Mouse (Mus musculus) brown adipose tissue, adult 24 weeks (tissue): ENCODE measurements around the gene Ms4a4c. TPM values are rescaled to one million over a fixed set of nuclear protein-coding genes. Genes with fewer than 3 reads are reported as not detected.

Experiments
- H3K27ac ChIP-seq: fragments of 200-500 bp; replicated peaks from 2 replicates; pipeline ENCODE4 v1.5.1; 2012; ENCODE audit warnings: low read depth, mild to moderate bottlenecking, low read length
- H3K4me1 ChIP-seq: fragments of 200-500 bp; 2 replicates; pipeline ENCODE4 v1.6.1; 2012; ENCODE audit warnings: low read length, mixed read lengths; ENCODE audit not compliant: control insufficient read depth, insufficient read depth, insufficient read length
- H3K4me3 ChIP-seq: fragments of 200-500 bp; 2 replicates; pipeline ENCODE4 v1.5.1; 2012; ENCODE audit warnings: low read depth, mild to moderate bottlenecking, low read length, moderate library complexity; ENCODE audit not compliant: insufficient read depth
- polyA plus RNA-seq: library from polyadenylated mRNA; stranded (reverse); fragments of >200 nt; gene quantifications from 2 replicates; pipeline ENCODE4 v1.2.4, GENCODE M21; 2012; ENCODE audit not compliant: missing spikeins, insufficient read depth, insufficient read length

Ms4a4c gene
- 0.71 TPM in 1 of 2 replicates, not detected in the other for polyA plus RNA-seq

DNA sequence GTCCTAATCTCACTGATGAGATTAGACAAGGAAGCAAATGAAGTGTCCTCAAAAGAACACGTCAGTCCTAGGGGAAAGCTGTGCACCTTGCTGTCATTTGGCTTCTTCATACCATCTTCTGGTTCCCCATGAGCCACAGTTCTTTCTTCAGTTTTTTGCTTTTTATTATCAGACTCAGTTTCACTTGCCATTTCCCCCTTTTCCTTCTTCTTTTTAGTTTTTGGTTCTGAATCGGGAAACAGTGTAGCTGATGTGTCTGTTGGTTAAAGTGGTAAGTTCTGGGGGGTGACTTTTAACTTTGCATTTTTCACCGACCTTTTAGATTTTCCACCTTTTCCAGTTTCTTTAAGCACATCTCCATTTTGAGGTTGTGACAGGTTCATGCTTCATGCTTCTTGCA lies at the start of gene Ms4a4c:
Gene Ms4a4c, plus strand, starts transcription at position 244 of the 400 bp plus-strand sequence.
- Histone ChIP-seq H3K27ac (no peak within 1 kb of the TSS; the same call in 1 of the 2 replicates), H3K4me3 (no peak within 1 kb of the TSS)

DNA sequence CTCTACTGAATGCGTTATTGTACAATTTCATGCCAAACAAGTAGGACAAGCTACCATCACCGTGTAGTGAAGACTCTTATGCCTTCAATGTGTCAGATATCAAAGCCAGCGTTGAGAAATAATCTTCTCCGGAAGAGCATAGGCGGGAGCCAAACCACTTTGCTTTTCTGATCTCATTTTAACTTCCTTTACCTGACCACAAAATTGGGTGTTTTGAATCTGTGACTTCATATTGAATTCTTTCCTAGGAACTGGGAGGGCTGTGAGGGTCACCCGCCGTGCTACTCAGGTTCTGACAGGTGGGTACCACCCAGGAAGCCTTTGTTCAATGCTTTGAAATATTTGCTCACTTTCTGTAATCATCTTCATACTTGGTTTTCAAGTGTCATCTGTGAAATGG lies 48.8 kb upstream of the Ms4a4c start:
- no peak overlapping the region for H3K27ac ChIP-seq

More for the DNA sequence above, at the start of gene Ms4a4c:
- H3K4me1 ChIP-seq: no peaks in the 10 kb centered on the region

DNA sequence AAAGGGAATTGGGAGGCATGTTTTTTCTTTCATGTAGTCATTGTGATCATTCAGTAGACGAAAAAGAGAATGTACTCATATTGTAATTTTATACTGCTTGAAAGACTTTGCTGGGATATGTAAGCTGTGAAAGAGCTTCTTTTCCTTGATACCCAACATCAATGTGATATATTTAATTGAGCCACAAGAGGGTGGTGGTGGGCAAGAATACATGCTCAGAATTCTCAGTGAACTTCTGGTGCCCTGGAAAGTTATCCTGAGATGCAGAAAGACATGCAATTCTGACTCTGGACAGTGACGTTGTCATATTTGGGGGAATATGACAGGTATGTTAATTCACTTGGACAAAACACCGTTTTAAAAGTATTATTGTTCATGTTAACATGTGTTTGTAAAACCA lies 44.5 kb upstream of the Ms4a4c start:
- no peak overlapping the region for H3K27ac ChIP-seq
- H3K4me3 ChIP-seq: no peak overlapping the region
- H3K4me1 ChIP-seq: no peaks in the 10 kb centered on the region

More for the DNA sequence above, 48.8 kb upstream of the Ms4a4c start:
- H3K4me3 ChIP-seq: no peak overlapping the region
- no peaks in the 10 kb centered on the region for H3K4me1 ChIP-seq

DNA sequence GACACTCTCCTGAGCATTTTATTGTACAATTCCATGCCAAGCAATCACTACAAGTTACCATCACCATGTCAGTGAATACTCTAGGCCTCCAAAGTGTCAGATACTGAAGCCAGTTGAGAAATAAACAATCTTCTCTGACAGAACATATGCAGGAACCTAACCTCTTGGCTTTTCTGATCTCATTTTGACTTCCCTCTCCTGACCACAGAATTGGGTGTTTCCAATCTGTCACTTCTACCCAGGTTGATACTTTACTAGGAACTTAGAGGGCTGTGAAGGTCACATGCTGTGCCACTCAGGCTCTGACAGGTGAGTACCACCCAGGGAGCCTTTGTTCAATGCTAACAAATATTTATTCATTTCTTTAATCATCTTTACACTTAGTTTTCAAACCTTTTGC lies 42.6 kb upstream of the Ms4a4c start:
- no peak overlapping the region for H3K4me3 ChIP-seq
- no peaks in the 10 kb centered on the region for H3K4me1 ChIP-seq
- no peak overlapping the region for H3K27ac ChIP-seq

DNA sequence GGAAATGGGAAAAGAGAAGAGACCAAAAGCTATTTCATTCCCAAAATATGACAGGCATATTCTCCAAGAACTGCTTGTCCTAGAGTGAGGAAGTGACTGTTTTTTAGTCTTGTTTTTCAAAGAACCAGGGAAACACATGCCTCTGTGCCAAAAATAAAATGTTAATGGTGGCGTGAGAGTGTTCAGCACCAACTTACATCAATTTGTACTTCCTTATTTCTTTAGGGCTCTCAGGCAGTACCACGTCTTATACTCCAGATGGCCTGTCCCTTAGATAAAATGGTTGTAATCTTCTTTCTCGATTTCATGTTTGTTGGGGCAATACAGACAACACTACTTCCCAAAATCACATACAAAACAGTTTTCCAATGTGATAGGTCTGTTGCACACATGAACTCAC lies 36.3 kb upstream of the Ms4a4c start:
- H3K4me3 ChIP-seq: no peak overlapping the region
- H3K27ac ChIP-seq: peak overlapping the region; percentile 70
- no peaks in the 10 kb centered on the region for H3K4me1 ChIP-seq

DNA sequence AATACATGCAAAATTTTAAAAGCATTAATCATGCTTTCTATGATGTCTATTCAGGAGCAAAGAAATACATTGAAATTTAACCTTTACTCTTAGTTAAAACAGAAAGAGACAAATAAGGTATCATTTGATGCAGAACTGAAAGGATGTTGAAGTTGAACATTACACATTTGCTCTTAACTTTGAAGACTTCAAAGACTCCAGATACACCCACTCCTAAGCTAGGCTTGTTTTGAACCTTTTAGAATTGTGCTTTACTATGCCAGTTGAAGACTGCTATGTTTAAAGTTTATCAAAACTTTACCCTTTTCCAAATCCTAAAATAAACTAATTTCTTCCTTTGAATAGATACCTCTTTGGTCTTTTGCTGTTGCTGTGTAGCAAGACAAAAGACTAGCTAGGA lies 33.4 kb upstream of the Ms4a4c start:
- no peaks in the 10 kb centered on the region for H3K4me1 ChIP-seq
- H3K27ac ChIP-seq: no peak overlapping the region
- H3K4me3 ChIP-seq: no peak overlapping the region

DNA sequence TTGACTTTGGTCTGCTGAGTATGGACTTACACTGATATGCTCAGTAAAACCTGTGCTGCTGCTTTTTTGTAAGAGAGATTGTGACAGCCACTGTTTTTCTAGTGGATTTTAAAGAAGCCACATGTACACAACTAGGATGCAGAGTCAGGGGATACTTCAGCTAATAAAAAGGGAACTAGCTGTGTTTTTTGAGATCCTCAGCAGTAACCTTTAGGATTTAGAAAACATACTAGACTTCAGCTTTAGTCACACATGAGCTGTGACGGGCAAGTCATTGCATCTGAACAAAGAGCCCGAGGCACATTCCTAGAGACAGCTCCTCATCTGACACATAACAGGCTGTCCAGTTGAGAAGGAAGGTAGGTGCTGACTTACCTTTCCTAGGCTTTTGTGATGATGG lies 29.3 kb upstream of the Ms4a4c start, which contains the start of gene Ms4a4a:
Gene Ms4a4a, plus strand, starts transcription at position 251 of the 400 bp plus-strand sequence.
- Histone ChIP-seq H3K27ac (peak within 1 kb of the TSS; percentile 60), H3K4me3 (no peak within 1 kb of the TSS), H3K4me1 (no peaks in the 10 kb centered on the region)

DNA sequence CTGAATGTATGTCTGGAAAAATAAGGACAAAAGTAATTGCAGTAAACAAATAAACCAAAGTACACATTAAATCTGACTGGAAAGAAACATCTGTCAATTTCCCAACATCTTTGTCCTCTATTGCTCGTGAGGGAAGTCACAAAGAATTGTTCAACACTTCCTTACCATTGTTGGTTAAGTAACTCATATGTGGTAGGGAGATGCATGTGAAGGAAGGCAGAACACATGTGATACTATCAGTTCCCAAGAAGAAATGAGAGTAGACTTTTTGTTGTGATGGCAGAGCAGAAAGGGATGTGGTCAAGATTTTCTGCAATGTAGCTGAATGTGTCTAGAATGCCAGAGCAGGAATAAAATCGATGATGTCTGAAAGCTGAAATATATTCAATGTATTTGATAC lies 28.2 kb upstream of the Ms4a4c start:
- Histone ChIP-seq H3K4me3 (no peak overlapping the region), H3K4me1 (no peaks in the 10 kb centered on the region), H3K27ac (no peak overlapping the region)

DNA sequence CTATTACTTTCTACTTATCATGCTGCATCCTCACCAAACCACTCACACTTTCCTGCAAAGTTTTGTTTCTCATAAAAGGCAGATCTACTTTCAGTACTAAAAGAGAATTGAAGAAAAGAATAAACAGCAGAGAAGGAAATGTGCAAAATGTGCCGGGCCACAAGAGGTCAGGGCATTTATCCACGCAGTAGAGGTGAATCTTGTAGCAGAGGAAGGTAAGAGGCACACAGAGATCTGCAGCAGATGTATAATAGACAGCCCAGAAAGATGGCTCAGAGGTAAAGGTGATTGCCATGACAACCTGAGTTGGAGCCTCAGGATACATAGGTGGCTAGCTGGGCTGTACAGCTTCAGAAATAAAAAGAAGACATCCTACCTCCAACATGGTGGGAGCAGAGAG lies 17.5 kb upstream of the Ms4a4c start:
- Histone ChIP-seq H3K27ac (no peak overlapping the region), H3K4me3 (no peak overlapping the region), H3K4me1 (no peaks in the 10 kb centered on the region)

DNA sequence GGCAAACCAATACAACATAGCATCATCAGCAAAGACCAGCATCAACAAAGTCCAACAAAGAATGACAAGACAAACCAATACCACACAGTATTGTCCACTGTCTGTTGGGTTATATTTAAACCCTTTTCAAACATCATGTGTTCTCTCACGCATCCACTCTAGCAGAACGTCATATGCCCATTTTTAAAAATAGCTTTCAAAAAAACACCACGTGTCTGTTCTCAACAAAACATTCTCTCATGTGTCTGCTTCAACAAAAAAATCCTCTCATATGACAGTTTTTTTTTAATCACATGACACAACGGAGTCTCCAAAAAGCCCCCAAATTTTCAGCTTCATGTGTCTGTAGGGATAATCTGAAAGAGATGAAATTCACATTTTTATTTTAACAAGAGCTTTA lies 16.9 kb upstream of the Ms4a4c start:
- H3K4me3 ChIP-seq: no peak overlapping the region
- no peaks in the 10 kb centered on the region for H3K4me1 ChIP-seq
- H3K27ac ChIP-seq: no peak overlapping the region

DNA sequence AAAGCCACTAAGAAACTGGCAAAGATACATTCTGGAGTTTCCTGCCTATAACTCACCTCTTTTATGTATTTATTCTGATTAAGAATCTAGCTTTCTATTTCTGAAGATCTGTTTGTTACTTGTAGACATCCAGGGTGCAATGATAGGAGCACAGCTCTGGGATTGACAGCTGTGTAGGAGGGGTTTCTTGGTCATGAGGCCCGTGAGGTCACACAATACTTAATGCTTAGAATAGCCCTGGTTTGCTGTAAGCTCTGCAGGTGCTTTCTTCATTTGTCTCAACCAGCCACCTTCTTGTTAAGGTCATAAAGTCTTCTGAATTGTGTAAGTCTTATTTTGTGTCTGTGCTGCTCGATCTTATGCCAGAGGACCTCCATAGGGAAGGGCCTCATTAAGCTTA lies 15.6 kb upstream of the Ms4a4c start:
- H3K27ac ChIP-seq: no peak overlapping the region
- no peak overlapping the region for H3K4me3 ChIP-seq
- no peaks in the 10 kb centered on the region for H3K4me1 ChIP-seq

DNA sequence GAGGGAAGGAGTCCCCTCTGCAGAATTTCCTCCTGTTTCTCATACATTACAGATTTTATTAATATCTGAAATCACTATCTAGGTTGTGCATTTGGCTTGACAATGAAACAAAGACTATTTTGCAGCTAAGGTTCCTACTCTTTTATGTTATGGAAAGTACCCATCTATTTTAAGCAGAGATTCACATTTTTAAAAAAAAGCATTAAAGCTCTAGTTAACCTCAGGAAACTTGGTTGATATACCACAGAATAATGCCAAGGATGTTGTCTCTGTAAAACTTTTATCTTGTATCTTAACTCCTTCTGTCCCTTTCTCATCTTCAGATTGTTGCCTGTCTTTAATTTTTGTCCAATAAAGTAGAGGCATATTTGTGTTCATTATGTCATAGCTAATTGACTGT lies 8.8 kb upstream of the Ms4a4c start:
- Histone ChIP-seq H3K4me3 (no peak overlapping the region), H3K4me1 (no peaks in the 10 kb centered on the region), H3K27ac (no peak overlapping the region)

DNA sequence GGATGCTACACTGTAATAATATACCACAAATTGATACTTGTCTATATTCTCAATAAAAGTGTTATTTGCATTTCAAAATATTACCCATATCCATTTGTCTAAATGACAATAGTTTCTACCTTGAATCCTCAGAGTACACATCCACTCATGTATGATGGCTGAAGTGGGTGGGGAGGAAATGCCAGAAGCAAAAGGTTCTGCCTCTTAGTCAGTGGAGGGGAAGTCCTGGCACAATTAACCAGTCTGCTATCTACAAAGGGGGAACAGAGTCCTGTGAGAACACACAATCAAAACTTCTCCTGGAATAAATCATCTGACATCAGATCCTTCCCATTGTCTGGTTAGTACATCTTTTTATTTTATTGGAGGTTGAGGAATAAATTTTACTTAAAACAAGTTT lies 2.9 kb downstream of the Ms4a4c start:
- H3K4me3 ChIP-seq: no peak overlapping the region
- no peaks in the 10 kb centered on the region for H3K4me1 ChIP-seq
- H3K27ac ChIP-seq: no peak overlapping the region

DNA sequence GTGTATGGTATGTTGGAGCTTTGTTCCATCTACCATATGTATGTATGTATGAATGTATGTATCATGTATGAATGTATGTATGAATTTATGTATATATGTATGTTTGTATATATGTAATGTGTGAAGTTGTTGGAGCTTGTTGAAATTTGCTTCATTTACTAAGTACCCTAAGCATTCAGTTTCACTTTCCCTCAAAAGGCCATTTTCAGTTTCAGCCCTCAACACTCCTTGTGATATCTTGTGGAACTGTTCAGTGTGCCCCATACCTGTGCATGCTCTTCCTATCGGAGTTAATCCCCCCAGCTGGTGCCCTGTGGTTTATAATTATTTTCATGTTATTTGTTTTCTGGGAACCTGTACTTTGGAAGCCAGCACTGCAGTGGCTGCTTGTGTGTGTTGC lies 4.0 kb downstream of the Ms4a4c start:
- no peaks in the 10 kb centered on the region for H3K4me1 ChIP-seq
- no peak overlapping the region for H3K27ac ChIP-seq
- H3K4me3 ChIP-seq: no peak overlapping the region

DNA sequence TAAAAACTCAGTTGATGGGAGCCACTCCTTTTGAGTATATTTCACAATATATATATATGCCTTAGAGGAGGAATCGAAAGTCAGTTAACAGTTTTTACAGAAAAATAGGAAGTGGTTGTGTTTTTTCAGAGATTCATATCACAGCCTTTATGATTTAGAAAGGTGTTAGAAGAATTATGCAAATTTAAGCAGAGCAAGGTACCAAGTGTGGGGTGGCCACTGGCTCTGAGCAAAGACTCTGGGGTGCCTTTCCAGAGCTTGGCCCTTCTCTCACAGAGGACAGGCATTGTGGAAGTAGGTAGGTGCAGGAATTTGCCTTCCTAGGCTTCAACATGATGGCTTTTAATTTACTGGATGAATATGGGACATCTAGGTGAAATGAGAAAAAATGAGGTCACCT lies 7.1 kb downstream of the Ms4a4c start:
- no peaks in the 10 kb centered on the region for H3K4me1 ChIP-seq
- H3K27ac ChIP-seq: no peak overlapping the region
- no peak overlapping the region for H3K4me3 ChIP-seq

DNA sequence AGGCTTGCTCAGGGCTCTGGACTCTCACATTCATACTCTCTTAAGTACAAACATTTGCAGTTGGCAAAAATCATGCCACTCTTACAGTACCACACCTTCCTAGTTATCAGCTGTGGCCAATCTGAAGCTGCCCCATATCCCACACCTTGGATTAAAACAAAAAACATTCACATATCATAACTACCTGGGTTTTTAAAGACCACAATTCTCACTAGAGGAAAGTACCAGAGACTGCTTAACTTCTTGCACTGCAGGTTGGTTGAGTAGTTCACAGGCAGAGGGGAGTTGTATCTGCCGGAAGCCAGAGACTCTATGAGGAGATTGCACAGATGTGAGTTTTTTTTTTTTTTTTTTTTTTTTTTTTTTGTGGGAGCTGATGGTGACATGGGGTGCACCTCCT lies 9.5 kb downstream of the Ms4a4c start:
- Histone ChIP-seq H3K4me3 (no peak overlapping the region), H3K4me1 (no peaks in the 10 kb centered on the region), H3K27ac (no peak overlapping the region)

DNA sequence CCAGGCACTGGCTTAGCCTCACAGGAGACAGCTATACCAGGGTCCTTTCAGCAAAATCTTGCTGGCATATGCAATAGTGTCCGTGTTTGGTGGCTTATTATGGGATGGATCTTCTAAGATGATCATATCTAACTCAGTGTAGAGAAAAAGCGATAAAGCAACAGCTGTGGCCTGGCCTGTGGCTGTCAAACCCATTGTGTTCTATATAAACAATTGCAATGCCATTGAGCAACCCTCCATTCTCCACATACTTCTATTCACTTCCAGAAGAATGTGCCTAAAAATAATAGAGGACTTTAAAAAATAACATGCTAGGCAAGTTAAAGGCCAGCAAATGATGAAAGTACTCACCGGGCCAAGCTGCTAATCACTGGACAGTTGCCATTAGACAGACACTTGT lies 11.0 kb downstream of the Ms4a4c start:
- H3K4me3 ChIP-seq: no peak overlapping the region
- no peak overlapping the region for H3K27ac ChIP-seq
- H3K4me1 ChIP-seq: no peaks in the 10 kb centered on the region
